Mouse (Mus musculus) retina, adult 2 months (tissue): ENCODE results near the gene Filip1l.

Experiments used
- DNase-seq: peaks from one replicate; pipeline ENCODE4 v3.0.0-alpha.2; 2012; ENCODE audit warnings: low read depth, low spot score

The Filip1l gene

GRCm38 (mm10) chr16:57568648-57569404 is 215.9 kb downstream of the Filip1l start:
- DNase-seq, result no peak

- DNase-seq, result no peak
These were observed 218.0 kb downstream of the Filip1l start for GRCm38 (mm10) chr16:57570789-57571311.

GRCm38 (mm10) chr16:57573831-57574230 is 220.9 kb downstream of the Filip1l start:
- DNase-seq, result no peak

GRCm38 (mm10) chr16:57575764-57576388 is 223.0 kb downstream of the Filip1l start:
- DNase-seq, result no peak

- DNase-seq, result no peak
These were observed 224.6 kb downstream of the Filip1l start for GRCm38 (mm10) chr16:57577519-57577918.

- no peak for DNase-seq
These were observed 227.1 kb downstream of the Filip1l start for GRCm38 (mm10) chr16:57580041-57580440.

- no peak for DNase-seq
These were observed 229.1 kb downstream of the Filip1l start for GRCm38 (mm10) chr16:57582008-57582407.

- DNase-seq, result no peak
These were observed 232.3 kb downstream of the Filip1l start for GRCm38 (mm10) chr16:57585201-57585600.

GRCm38 (mm10) chr16:57593422-57594157 is 240.7 kb downstream of the Filip1l start:
- peak; percentile 29 for DNase-seq

DNA sequence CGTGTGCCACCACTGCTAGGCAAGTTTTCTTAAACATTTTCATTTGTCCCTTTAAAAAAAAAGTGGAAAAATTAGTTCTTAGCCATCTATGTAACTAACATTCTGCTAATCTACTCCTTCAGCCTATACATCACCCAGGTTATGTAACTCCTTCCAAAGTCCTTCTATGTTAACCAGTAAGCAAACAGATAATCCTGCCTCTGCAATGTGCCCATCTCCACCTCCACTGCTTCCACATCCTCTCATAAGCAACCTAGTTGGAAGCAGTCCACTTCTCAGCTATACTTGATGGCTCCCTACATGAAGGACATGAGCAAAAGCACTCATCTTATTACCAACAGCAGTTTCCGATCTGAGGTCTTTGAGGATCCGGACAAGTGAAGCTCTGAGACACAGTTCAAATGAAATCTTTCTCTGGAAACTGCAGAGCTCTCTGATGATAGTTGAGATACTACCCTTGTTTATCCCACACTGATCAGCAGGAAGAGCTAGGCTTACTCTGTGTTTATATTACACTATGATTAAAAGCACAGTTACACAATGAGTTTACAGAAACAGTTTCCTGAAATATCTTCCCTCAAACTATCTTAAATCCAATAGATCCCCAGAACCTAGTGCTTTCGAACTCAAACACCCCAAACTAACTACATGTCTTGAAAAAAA is 244.5 kb downstream of the Filip1l start:
- DNase-seq, result no peak

DNA sequence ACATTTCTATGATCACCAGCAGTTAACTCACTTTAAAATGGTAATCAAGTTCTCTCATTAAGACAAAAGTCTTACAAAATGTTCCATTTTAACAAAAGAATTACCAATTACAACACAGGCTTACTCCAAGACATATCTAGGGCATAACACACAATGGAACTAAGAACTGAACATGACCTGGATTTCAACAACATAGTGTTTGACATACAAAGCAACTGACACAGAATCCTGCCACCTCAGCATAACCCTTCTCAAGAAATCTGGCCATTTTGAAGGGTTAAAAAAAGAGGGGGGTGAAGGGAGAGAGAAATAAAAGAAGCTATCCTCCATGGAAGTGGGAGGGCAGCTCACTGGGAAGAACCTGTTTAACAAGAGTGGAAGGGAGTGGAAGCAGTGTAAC is 248.1 kb downstream of the Filip1l start:
- no peak for DNase-seq

DNA sequence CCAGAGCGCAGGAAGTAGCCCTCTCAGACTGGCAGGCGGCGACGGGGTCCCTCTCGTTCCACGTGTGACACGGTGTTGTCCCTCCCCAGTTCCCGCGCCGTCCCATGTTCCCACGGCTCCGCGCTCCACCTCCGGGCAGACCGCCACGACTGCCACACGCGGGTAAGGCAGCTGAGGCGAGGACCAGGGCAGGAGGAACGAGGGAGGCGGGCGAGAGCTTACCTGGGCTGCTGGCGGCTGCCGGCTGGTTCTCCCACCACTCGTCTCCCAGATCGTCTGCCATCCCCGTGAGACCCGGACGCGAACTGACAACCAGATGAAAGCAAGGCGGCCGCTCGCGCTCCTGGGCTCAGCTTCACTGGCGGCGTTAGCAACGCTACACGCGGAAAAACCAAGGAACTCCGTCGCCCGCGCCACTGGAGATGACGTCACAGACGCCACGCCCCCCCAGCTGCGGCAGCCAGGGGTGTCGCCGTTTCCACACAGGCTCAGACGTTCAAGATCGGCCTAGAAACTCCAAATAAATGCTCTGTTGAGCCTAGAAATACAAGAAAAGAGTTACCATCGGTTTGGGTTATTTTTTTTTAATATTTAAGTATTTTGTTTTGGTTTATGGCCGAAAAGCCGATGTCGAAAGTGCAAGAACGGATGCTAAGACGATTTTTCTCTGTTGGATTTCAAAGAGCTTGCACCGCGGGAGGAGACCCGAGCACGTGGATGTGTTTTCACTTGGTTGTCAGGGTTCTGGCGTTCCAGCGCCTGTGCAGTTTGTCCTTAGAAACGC is 253.7 kb downstream of the Filip1l start, which contains the start of gene Cmss1:
Cmss1 (minus strand) TSS at position 421 of the 784 bp plus-strand sequence.
- peak; percentile 68 for DNase-seq

GRCm38 (mm10) chr16:57611768-57612167 is 258.9 kb downstream of the Filip1l start:
- no peak for DNase-seq
